Mouse (Mus musculus) mouse trophoblast stem cell (cell line): ENCODE data around the gene Slc38a2.

Experiments used
- in situ Hi-C, 2 experiments: fragments of 300-500 bp; cut with MseI, MboI; formaldehyde crosslinking; loops; 2 replicates in 1 of 2; 3 replicates in 1 of 2; pipeline ENCODE4 v1.15.1; 2025

Gene Slc38a2

DNA sequence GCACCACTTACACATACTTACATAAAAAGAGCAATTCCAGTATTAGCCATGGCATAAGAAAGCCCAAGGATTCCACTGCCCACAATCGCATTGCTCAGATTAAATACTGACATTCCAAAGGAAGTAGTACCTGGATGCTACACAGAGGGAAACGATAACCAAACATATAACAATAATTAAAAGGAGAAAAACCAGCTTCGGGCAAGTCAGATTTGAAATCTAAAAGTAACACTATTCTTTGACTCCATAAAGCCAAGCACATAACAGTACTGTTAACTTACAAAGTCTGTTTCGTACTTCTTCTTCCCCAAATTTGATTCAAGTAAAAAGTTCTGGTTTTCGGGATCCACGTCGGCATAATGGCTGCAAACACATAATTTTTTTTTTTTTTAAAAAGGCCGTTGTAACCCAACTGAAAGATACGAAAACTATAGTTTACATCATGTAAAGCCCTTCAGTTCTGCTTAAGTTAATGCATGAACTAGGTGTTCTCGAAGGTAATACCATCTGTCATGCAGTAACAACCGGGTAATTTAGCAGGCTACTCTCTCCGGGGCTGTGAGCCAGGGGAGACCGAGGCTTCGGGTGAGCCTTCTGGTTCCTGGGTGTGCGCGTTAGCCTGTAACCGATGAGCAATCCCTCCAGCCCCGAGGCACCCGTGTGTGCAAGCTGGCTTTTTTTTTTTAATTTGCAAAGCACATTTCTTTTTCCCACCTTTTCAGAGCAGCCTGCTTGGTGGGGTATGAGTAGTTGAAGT is 1.5 kb downstream of the Slc38a2 start:
- in situ Hi-C loops, result no loop called here

DNA sequence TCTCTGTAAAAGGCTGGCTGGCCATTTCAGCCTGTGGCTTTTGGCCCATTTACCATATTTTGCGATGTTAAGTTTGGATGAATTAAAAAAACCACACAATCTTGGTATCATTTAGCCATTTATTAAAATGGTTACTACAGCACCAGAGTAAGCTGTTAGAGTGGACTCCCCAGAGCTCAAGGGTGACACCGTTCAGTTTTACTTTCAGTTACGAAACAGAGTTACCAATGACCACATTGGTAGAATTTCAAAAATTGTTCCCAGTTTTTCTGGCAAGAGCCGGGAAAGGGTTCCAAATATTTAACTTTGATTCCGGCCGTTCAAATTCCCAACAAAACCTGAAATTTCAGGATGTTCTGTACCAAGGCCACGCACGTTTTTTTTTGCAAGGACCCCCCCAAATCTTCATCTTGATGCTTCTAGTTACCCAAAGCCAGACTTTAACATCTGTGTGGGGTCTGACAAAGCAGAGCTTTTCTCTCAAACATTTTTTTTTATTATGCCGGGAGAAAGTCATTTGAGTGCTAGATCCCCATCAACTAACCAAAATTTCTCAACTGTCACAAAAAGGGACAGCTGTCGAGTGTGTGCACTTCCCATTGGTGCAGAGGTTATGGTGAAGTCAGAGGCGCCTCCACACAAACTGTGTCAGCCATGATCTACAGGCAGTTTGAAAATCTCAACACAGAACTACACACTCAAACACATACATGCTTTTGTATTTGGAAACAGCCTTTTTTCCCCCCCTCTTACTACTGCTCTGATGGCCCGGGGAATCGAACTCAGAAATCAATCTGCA is 2.8 kb downstream of the Slc38a2 start:
- in situ Hi-C loops, result no loop called here

DNA sequence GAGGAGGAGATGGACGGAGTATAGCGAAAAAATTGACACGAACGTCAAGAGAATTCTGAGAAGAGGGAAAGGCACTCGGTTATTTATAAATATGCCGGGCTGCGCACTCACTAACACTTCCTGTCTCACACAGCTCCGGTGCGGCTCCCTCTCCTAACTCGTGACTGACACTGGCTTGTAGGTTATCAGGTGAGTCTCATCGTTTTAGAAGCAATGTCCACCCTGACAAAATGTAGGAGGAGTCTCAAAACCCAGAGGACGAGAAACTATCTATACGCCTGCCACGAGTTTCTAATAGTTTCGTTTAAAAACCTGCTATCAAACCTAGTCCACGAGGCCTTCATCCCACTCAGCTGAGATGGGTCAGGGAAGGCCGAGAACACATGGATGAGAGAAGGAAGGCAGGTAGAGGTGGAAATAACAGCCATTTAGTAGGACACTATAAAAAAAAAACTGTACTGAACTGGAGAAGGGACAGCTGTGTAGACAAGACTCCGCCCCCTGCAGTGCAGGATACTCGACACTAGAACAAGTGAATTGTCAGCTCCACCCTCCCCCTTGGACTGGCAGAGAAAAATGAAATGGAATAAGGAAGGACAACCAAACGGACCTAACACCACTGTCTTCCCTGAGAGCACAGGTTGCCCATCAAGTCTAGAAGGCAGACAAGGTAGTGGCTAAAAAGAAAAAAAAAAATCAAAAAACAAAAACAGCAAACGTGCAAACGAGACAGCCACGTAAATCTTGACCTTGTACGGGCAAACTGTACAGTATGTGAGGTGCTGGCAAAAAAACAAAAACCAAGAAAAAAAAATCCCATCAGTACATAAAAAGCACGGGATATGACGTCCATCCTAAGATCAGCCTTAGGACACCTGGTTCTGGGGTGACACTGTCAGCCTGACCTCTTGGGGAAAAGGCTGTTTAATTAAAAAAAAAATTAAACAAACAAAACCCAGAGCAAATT is 3.8 kb downstream of the Slc38a2 start:
- in situ Hi-C loops, result no loop called here

DNA sequence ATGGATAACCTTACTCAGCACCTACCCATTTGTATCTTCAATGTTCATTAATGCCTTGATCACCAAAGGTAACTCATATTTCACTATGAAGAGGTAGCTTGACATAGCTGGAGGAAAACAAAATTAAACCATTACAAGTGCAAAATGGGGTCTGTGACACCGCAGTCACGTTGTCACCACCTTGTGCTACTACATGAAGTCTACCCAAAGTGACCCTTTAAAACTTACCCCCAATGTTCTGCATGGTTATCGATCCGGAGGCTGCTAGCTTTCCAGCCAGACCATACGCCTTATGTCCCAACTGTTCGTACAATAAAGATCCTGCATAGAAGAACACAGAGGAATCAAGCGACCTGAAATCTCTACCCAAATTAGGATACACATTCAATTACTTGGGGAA is 4.5 kb downstream of the Slc38a2 start:
- in situ Hi-C loops, result no loop called here

DNA sequence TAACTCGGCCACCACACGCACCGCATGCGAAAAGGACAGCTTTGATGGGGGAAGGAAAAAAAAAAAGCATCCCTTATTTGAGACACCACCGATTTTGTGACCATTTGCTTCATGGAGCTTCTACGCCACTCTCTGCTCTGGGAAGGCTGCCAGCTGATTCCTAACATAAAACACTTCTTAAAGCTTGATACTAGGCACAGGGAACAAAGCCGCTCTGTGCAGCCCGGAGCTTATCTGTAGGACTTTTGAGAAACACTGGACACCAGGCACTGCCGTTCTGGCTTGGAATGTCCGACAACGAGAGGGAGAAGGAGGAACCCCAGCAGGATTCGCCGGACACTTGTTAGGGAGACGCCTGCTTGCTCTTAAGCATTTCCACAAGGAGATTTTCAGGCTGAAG is 5.8 kb downstream of the Slc38a2 start:
- in situ Hi-C loops, result no loop called here

- in situ Hi-C loops, result no loop called here
Observed at GRCm38 (mm10) chr15:96692401-96692800, 7.1 kb downstream of the Slc38a2 start.

DNA sequence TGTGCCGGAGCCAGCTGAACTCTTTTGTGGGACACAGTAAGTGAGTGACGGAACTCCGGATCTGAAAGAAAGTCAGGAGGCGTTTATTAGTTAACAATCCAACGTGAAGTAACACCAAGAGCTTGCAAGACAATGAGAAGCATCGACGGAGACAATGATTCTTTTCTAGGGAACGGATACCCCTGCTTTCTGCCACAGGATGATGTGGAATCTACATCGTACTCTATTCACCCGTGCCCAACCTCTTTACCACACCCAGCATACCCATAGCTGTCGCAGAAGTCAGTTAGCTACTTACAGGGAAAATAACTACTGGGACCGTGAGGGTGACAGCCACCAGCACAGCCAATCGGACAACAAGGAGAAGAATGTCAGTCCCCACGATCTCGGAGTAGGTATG is 8.1 kb downstream of the Slc38a2 start:
- in situ Hi-C loops, result no loop called here

DNA sequence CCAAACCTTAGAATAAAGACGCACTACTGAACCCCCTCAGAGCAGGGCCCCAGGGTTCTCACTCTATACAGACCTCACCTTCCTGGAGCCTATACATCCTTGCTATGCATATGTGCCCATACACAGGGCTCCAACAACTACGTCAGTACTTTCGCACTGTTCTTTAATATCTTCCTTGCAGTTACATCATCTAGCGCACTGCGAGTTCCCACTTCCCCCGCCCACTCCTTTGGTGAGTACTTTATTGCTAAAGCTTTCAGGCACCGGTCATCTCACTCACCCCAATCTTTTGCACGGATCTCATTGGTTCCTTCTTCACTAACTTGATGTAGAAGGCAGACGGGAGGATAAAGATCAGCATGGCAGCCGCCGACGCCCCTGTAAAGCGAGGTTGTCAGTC is 8.7 kb downstream of the Slc38a2 start:
- in situ Hi-C loops, result no loop called here

DNA sequence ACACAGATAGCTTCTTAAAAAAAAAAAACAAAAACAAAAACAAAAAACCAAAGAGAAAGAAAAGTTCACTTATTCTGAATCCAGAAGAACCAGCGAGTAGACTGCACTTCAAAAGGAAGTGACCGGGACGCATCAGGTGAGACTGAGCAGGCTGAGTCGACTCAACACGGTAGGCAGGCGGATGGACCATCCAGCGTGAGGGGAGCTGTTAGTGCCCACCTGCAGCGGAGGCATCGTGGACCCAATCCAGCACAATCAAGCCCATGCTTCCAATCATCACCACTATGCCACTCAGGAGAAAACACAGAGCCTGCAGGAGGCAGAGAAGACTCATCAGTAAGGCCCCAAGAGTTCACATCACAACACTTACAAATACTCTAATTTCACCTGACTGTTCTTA is 9.6 kb downstream of the Slc38a2 start:
- in situ Hi-C loops, result no loop called here

DNA sequence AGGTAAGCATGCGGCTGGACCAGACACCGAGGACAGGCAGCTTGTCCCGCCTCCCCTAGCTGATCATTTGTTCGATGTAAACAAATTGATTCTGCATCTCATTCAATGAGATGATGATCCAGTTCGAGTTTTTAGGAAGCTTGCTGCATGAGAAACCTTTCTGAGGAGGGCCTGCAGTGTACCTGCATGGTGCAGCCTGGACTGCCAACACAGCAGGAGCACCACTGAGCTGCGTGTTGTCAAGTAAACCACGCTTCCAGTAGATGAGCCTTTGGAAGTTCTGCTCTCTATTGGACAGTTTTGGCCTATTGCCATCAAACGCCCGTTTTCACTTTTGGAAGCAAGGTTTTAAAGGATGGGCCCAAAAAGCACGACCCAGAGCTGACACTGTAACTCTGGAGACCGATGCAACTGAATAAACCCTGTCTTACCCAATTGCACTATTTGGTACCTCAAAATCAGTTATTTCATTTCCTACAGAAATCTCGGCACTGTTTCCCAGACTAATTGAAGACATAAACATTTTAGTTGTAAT is 10.7 kb downstream of the Slc38a2 start:
- in situ Hi-C loops, result no loop called here

DNA sequence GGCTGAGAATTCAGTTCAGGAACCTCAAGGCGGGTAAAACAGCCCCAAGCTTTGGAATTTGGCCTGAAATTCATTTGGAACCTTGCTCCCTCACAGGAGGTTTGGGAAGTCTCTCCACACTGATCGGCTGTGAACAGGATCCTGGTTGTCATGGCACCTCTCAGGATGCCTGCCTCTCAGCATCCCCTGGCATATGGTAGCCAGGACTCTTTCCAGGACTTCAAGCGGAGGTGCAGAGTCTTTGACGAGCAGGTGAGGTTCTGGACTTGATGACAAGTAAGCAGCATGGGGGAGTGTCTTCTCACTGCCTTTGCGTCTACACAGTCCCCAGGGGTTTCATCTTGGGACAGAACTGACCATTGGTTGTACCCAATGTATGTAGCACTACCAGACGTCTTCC is 11.5 kb downstream of the Slc38a2 start:
- in situ Hi-C loops, result no loop called here

GRCm38 (mm10) chr15:96687366-96687765 is 12.2 kb downstream of the Slc38a2 start:
- in situ Hi-C loops, result no loop called here

- in situ Hi-C loops, result no loop called here
Observed at GRCm38 (mm10) chr15:96686201-96687159, 13.1 kb downstream of the Slc38a2 start.

DNA sequence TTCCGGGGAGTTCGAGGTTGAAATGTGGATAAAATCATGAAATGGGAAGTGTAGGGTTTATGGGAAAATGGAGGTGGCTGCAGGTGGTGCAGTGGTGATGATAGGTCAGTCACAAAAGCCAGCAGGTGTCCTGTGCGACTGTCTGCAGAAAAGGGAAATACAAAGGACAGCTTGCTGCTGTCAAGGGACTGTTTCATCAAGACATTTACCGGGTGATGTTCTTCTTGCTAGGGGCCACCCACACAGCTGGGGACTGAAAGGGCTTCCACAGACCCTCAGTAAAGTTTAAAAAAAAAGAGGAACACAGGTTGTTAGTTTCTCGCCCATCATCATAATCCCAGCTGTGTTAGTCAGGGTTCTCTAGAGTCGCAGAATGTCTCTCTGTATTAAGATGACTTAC is 14.3 kb downstream of the Slc38a2 start:
- in situ Hi-C loops, result no loop called here

DNA sequence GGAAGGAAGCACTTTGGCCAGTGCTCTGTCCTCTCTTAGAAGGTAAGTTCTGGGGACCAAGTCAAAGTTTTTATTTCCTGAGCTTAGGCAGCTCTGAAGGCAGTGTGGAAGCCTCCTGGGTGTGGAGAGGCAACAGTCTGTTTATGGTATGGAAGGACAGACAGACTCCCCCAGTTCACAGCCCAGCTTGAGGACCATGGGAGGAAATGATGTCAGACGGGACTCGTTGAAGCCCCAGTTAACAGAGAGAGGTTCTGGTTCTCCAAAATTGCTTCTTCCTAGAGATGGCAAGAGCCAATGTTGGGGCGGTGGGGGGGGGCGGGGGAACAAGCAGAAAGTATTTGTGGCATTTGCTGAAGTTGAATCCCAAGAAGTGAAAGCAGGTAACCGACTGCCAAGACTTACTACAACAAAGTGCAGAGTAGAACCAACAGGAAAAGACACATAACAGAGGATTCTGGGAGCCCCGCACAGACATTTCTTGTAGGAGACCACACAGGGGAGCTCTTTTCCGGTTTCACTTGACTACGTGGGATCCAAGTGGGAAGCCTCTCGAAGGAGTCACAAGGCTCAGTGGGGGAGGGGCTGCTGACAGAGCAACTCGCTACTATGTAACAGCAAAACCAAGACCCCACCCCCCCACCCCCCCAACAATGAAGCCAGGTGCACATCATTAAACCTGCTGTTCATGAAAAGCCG is 15.2 kb downstream of the Slc38a2 start:
- in situ Hi-C loops, result no loop called here

DNA sequence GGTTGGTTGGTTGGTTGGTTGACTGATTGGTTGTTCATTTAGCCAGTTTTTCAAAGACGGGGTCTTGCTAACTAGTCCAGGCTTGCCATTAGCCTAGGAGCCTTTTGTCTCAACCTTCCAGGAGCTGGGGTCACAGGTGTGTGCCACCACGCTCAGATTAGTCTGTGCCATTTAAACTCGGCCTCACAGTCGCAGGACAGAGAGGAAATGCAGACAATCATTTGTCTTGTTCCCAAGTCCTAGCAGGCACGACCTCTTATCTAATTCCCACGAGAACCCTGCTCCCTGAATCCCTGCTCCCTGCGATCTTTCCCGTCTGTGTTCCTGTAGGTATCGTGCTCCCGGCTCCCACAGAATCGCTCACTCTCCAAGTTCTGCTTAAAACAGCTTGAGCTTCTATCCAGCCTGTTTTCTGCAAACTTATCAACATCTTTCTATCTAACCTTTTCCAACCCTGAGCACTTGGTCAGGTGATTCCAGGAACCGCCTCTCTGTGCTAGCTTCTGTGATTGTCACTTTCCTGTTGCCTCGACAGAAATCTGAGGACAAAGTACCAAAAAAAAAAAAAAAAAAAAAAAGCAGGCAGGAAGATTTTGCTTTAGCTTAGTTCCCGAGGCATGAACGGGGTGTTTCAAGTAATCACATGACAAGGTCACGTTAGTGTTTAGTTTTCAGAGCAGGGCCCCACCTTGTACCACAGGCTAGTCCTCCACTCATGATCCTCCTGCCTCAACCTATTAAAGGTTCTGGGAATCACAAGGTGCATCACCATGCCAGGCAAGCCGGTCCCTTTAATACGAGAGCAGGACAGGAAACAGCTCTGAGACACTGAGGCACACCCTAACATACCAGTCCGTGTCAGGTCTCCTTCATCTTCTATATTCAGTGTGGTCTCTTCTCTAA is 20.4 kb downstream of the Slc38a2 start:
- in situ Hi-C loops, result no loop called here

GRCm38 (mm10) chr15:96676518-96676917 is 23.0 kb downstream of the Slc38a2 start:
- in situ Hi-C loops, result no loop called here

DNA sequence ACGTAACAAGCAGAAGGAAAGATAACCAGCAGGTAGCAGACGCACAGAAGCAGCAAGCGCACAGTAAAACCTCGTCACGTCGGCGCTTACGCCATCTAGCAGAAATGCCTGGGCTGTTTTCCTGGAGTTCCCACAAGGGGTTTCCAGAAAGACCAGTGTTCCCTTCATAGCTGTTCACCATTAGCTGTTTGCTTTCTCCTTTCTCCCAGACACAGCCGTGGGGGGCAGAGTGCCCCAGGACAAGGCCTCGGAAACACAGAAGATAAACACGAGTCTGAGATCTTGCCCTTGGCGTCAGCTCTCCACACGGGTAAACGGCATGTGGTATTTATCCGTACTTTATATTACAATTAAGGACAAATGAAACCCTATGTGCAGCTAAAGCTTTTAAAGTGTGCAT is 23.8 kb downstream of the Slc38a2 start:
- in situ Hi-C loops, result no loop called here

- in situ Hi-C loops, result no loop called here
Observed at GRCm38 (mm10) chr15:96675055-96675454, 24.5 kb downstream of the Slc38a2 start.
